Mouse (Mus musculus): ENCODE data around the gene Zfhx3.
"Not testable (repeated sequence)": the region's sequence is repeated elsewhere in the genome, so short reads cannot be mapped to it uniquely, and the experiment has no call there.

Zfhx3 gene

GRCm38 (mm10) chr8:107941922-107942694, at the start of gene Zfhx3:
Zfhx3 (plus strand) TSS chr8:107942644.
- no peak for DNase-seq (ENCODE audit: low read depth, low spot score)

GRCm38 (mm10) chr8:107918984-107919383, 23.5 kb upstream of the Zfhx3 start:
- no peak for DNase-seq (ENCODE audit: low read depth, low spot score)

- DNase-seq (ENCODE audit: low read depth, low spot score), result no peak
These were observed 16.3 kb upstream of the Zfhx3 start for GRCm38 (mm10) chr8:107926149-107926548.

- DNase-seq (ENCODE audit: low read depth, low spot score), result no peak
These were observed 5.7 kb upstream of the Zfhx3 start for GRCm38 (mm10) chr8:107936725-107937124.

GRCm38 (mm10) chr8:107938231-107938630, 4.2 kb upstream of the Zfhx3 start:
- not testable (repeated sequence) for DNase-seq (ENCODE audit: low read depth, low spot score)

- no peak for DNase-seq (ENCODE audit: low read depth, low spot score)
These were observed 2.3 kb upstream of the Zfhx3 start for GRCm38 (mm10) chr8:107940181-107940580.

- no peak for DNase-seq (ENCODE audit: low read depth, low spot score)
These were observed 487 bp downstream of the Zfhx3 start for GRCm38 (mm10) chr8:107942752-107943510.

- DNase-seq (ENCODE audit: low read depth, low spot score), result no peak
These were observed 1.3 kb downstream of the Zfhx3 start for GRCm38 (mm10) chr8:107943550-107944348.

- no peak for DNase-seq (ENCODE audit: low read depth, low spot score)
These were observed 2.5 kb downstream of the Zfhx3 start for GRCm38 (mm10) chr8:107944676-107945600.

GRCm38 (mm10) chr8:107946888-107947287, 4.4 kb downstream of the Zfhx3 start:
- DNase-seq (ENCODE audit: low read depth, low spot score), result no peak

GRCm38 (mm10) chr8:107955887-107956286, 13.4 kb downstream of the Zfhx3 start:
- DNase-seq (ENCODE audit: low read depth, low spot score), result no peak

- DNase-seq (ENCODE audit: low read depth, low spot score), result no peak
These were observed 15.1 kb downstream of the Zfhx3 start for GRCm38 (mm10) chr8:107957566-107957965.

- no peak for DNase-seq (ENCODE audit: low read depth, low spot score)
These were observed 18.0 kb downstream of the Zfhx3 start for GRCm38 (mm10) chr8:107960466-107960865.

- DNase-seq (ENCODE audit: low read depth, low spot score), result no peak
These were observed 18.4 kb downstream of the Zfhx3 start for GRCm38 (mm10) chr8:107960878-107961277.

GRCm38 (mm10) chr8:107972198-107972597, 29.8 kb downstream of the Zfhx3 start:
- no peak for DNase-seq (ENCODE audit: low read depth, low spot score)

GRCm38 (mm10) chr8:107974451-107974850, 32.0 kb downstream of the Zfhx3 start:
- DNase-seq (ENCODE audit: low read depth, low spot score), result no peak

GRCm38 (mm10) chr8:107978247-107978646, 35.8 kb downstream of the Zfhx3 start:
- DNase-seq (ENCODE audit: low read depth, low spot score), result no peak

- DNase-seq (ENCODE audit: low read depth, low spot score), result no peak
These were observed 38.2 kb downstream of the Zfhx3 start for GRCm38 (mm10) chr8:107980618-107981017.

- no peak for DNase-seq (ENCODE audit: low read depth, low spot score)
These were observed 44.2 kb downstream of the Zfhx3 start for GRCm38 (mm10) chr8:107986629-107987028.

GRCm38 (mm10) chr8:107998874-107999273, 56.4 kb downstream of the Zfhx3 start:
- DNase-seq (ENCODE audit: low read depth, low spot score), result no peak

GRCm38 (mm10) chr8:108011516-108011915, 69.1 kb downstream of the Zfhx3 start:
- no peak for DNase-seq (ENCODE audit: low read depth, low spot score)
